Mouse (Mus musculus): ENCODE results near the gene Gtf2i.

Gene Gtf2i

GRCm38 (mm10) chr5:134275021-134275420 lies 39.5 kb downstream of the Gtf2i start:
- DNase-seq, result no peak

GRCm38 (mm10) chr5:134273761-134274160 lies 40.8 kb downstream of the Gtf2i start:
- no peak for DNase-seq

GRCm38 (mm10) chr5:134272761-134273160 lies 41.8 kb downstream of the Gtf2i start:
- DNase-seq, result no peak

- DNase-seq, result no peak
Measured at GRCm38 (mm10) chr5:134271421-134271820, 43.1 kb downstream of the Gtf2i start.

GRCm38 (mm10) chr5:134270566-134270965 lies 44.0 kb downstream of the Gtf2i start:
- DNase-seq, result no peak

GRCm38 (mm10) chr5:134269751-134270150 lies 44.8 kb downstream of the Gtf2i start:
- DNase-seq, result peak; percentile 53

GRCm38 (mm10) chr5:134268751-134269150 lies 45.8 kb downstream of the Gtf2i start:
- DNase-seq, result no peak

- DNase-seq, result peak; percentile 36
Measured at GRCm38 (mm10) chr5:134266404-134266803, 48.2 kb downstream of the Gtf2i start.

- DNase-seq, result no peak
Measured at GRCm38 (mm10) chr5:134265890-134266289, 48.7 kb downstream of the Gtf2i start.

- no peak for DNase-seq
Measured at GRCm38 (mm10) chr5:134260001-134260636, 54.4 kb downstream of the Gtf2i start.

- DNase-seq, result no peak
Measured at GRCm38 (mm10) chr5:134258934-134259333, 55.6 kb downstream of the Gtf2i start.

GRCm38 (mm10) chr5:134258395-134258794 lies 56.2 kb downstream of the Gtf2i start:
- DNase-seq, result no peak

GRCm38 (mm10) chr5:134257349-134258031 lies 57.1 kb downstream of the Gtf2i start:
- no peak for DNase-seq

GRCm38 (mm10) chr5:134255294-134255693 lies 59.3 kb downstream of the Gtf2i start:
- no peak for DNase-seq

- DNase-seq, result no peak
Measured at GRCm38 (mm10) chr5:134253806-134254205, 60.8 kb downstream of the Gtf2i start.

- DNase-seq, result no peak
Measured at GRCm38 (mm10) chr5:134251083-134251482, 63.5 kb downstream of the Gtf2i start.

GRCm38 (mm10) chr5:134250601-134251000 lies 64.0 kb downstream of the Gtf2i start:
- DNase-seq, result no peak

- DNase-seq, result no peak
Measured at GRCm38 (mm10) chr5:134249245-134249649, 65.3 kb downstream of the Gtf2i start.

- DNase-seq, result no peak
Measured at GRCm38 (mm10) chr5:134248608-134249244, 65.8 kb downstream of the Gtf2i start.

GRCm38 (mm10) chr5:134246146-134246545 lies 68.4 kb downstream of the Gtf2i start:
- no peak for DNase-seq

- DNase-seq, result peak; percentile 57
Measured at GRCm38 (mm10) chr5:134244890-134245289, 69.7 kb downstream of the Gtf2i start.

GRCm38 (mm10) chr5:134243661-134244436 lies 70.7 kb downstream of the Gtf2i start:
- DNase-seq, result no peak

GRCm38 (mm10) chr5:134241831-134242230 lies 72.7 kb downstream of the Gtf2i start:
- DNase-seq, result no peak
